13 mouse cellular contexts compared by ENCODE assay signal in the genomic region with DNA sequence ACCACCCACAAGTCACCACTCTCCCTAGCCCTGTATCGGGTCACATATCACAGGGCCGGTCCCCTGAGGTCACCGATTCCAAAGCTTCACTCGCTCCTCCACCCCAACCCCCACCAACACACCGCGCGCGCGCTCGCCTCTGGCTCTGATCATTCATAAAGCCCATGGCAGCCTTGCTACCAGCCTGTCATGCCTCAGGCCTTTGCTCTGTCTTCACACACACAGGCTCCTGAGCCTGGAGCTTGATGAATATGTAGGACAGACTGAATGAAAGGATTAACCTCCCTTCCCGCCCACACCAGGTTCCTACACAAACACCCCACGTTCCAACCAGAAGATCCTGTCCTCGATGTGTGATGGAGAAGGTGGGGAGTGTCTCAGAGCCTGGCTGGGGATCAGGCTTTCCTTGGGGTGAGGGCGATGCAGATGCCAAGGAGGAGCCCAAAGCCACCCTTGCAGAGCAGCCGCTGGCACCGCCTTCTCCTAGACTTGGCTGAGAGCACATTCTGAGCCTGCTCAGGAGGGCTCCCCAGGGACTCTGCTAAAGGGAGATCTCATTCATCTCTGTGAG. TPM values are rescaled to one million over a fixed set of nuclear protein-coding genes. Genes with fewer than 3 reads are reported as not detected.
A peak's percentile ranks its signal among the peaks of the same experiment; 100 is the strongest.
DNase-seq lines count a peak whose midpoint lies in the region; ATAC-seq lines count a peak whose summit lies in the region.
"Had no signal": no experiment of that assay in that cellular context is flagged by ENCODE, and none has a peak within 500 bp of the region (broad histone marks: within the 10 kb centered on the region; RNA-seq: fewer than 3 reads in every experiment).

No protein-coding gene starts in this region.

- H3K27me3 ChIP-seq in forebrain, embryonic 12.5 days, result 0 out of 2 replicates have a peak, but pooled peaks cover 4% of the 10 kb centered on the region
- no peaks in the 10 kb centered on the region; the same call in 1 of the 2 replicates for H3K27me3 ChIP-seq in hindbrain, embryonic 16.5 days (replicated peaks; ENCODE audit: control insufficient read depth, insufficient read depth, low read length)
- peaks cover 14% of the 10 kb centered on the region for H3K27me3 ChIP-seq in liver, embryonic 11.5 days (replicated peaks; ENCODE audit: control insufficient read depth, insufficient read depth, low read length)

- no peaks in the 10 kb centered on the region for H3K9me3 ChIP-seq in forebrain, embryonic 12.5 days
- no peaks in the 10 kb centered on the region for H3K9me3 ChIP-seq in hindbrain, embryonic 16.5 days (ENCODE audit: control insufficient read depth, low read length)
- no peaks in the 10 kb centered on the region for H3K9me3 ChIP-seq in liver, embryonic 11.5 days (ENCODE audit: control insufficient read depth, low read length)

- ATAC-seq in forebrain, embryonic 12.5 days (ENCODE audit: low FRiP score), result no peak
- 0 out of 2 replicates have a peak, but pooled peaks have one; percentile 54 for ATAC-seq in hindbrain, embryonic 16.5 days
- no peak for ATAC-seq in liver, embryonic 11.5 days (replicated peaks; ENCODE audit: low FRiP score)
- no peak for ATAC-seq in erythroblast, adult 5-6 weeks (replicated peaks; ENCODE audit: low FRiP score, poor library complexity, severe bottlenecking)
- ATAC-seq: intestine, postnatal 0 days had no signal

- no peak overlapping the region for H3K4me2 ChIP-seq in forebrain, embryonic 12.5 days
- H3K4me2 ChIP-seq in hindbrain, embryonic 16.5 days (ENCODE audit: low read length), result peak overlapping the region; percentile 12; the same call in 1 of the 2 replicates
- no peak overlapping the region for H3K4me2 ChIP-seq in liver, embryonic 11.5 days
- H3K4me2 ChIP-seq: lung, embryonic 14.5 days had no signal

- H3K9ac ChIP-seq in forebrain, embryonic 12.5 days, result peak overlapping the region; percentile 5; the same call in 1 of the 2 replicates
- H3K9ac ChIP-seq in hindbrain, embryonic 16.5 days (ENCODE audit: low read depth, low read length), result peak overlapping the region; percentile 31; the same call in 1 of the 2 replicates
- H3K9ac ChIP-seq in liver, embryonic 11.5 days (ENCODE audit: low read depth, low read length), result no peak overlapping the region
- H3K9ac ChIP-seq: lung, embryonic 14.5 days had no signal

- no peak overlapping the region for H3K4me3 ChIP-seq in forebrain, embryonic 12.5 days (replicated peaks)
- no peak overlapping the region for H3K4me3 ChIP-seq in hindbrain, embryonic 16.5 days (ENCODE audit: low read length)
- H3K4me3 ChIP-seq in liver, embryonic 11.5 days (ENCODE audit: low read depth, low read length), result no peak overlapping the region
- H3K4me3 ChIP-seq: myocyte had no signal

- peaks cover 32% of the 10 kb centered on the region for H3K4me1 ChIP-seq in forebrain, embryonic 12.5 days
- peaks cover 9% of the 10 kb centered on the region for H3K4me1 ChIP-seq in hindbrain, embryonic 16.5 days (ENCODE audit: control insufficient read depth, insufficient read depth, low read depth, low read length)
- H3K4me1 ChIP-seq in liver, embryonic 11.5 days (replicated peaks; ENCODE audit: control insufficient read depth, insufficient read depth, low read length), result peaks cover 1% of the 10 kb centered on the region; the same call in 1 of the 2 replicates

- WGBS in forebrain, embryonic 12.5 days, result 27% methylated on average over 16 of the region's 16 CpGs
- WGBS in hindbrain, embryonic 16.5 days, result 22% methylated on average over 16 of the region's 16 CpGs
- WGBS in liver, embryonic 11.5 days, result 58% methylated on average over 16 of the region's 16 CpGs

- DNase-seq in adrenal gland, postnatal 10 days, result peak; percentile 39
- no peak for DNase-seq in adrenal gland, postnatal 25 days
- DNase-seq in retina, postnatal 1 day, result peak; percentile 71
- no peak for DNase-seq in kidney, adult 18-20 months
- no peak for DNase-seq in liver, embryonic 11.5 days (ENCODE audit: low spot score)
- DNase-seq: gastrocnemius, postnatal 25 days; lung, embryonic 14.5 days; spleen, adult 18-20 months had no signal

- peaks cover 26% of the 10 kb centered on the region for H3K36me3 ChIP-seq in forebrain, embryonic 12.5 days (replicated peaks)
- no peaks in the 10 kb centered on the region for H3K36me3 ChIP-seq in hindbrain, embryonic 16.5 days (ENCODE audit: control insufficient read depth, insufficient read depth, low read length)
- no peaks in the 10 kb centered on the region for H3K36me3 ChIP-seq in liver, embryonic 11.5 days (ENCODE audit: control insufficient read depth, insufficient read depth, low read length)

- 0 out of 2 replicates have a peak overlapping the region, but pooled peaks have one; percentile 5 for H3K27ac ChIP-seq in forebrain, embryonic 12.5 days
- H3K27ac ChIP-seq in hindbrain, embryonic 16.5 days (ENCODE audit: low read depth, low read length), result 0 out of 2 replicates have a peak overlapping the region, but pooled peaks have one; percentile 29
- no peak overlapping the region for H3K27ac ChIP-seq in liver, embryonic 11.5 days (ENCODE audit: low read depth, low read length)

RNA-seq across cellular contexts. Expression of gene Ptpru, which starts 16.8 kb away (rescaled TPM):
- total RNA-seq in adrenal gland, postnatal 10 days (2021), result 10 to 100 TPM; 27.0 to 33.8 TPM
- total RNA-seq in adrenal gland, postnatal 25 days (2021), result 44.5 and 46.1 TPM in 2 replicates
- 47.1 and 57.7 TPM in 2 replicates for polyA plus RNA-seq in forebrain, embryonic 12.5 days (2016; fragmentation: Nextera tagmentation; extraction: Ambion mirVana)
- 25.0 and 25.2 TPM in 2 replicates for polyA plus RNA-seq in hindbrain, embryonic 16.5 days (2015; fragmentation: Nextera tagmentation; extraction: Ambion mirVana)
- 5.8 and 6.1 TPM in 2 replicates for polyA plus RNA-seq in liver, embryonic 11.5 days (2014; fragmentation: Nextera tagmentation; extraction: Ambion mirVana)
- total RNA-seq in erythroblast, adult 5-6 weeks (2015; ENCODE audit: low replicate concordance), result 0.19 and 5.9 TPM in 2 replicates
- total RNA-seq in erythroblast, adult 5-6 weeks (2017; ENCODE audit: low replicate concordance), result 0.56 and 3.2 TPM in 2 replicates

RNA-seq across cellular contexts. Expression of gene Mecr, which starts 22.0 kb away (rescaled TPM):
- total RNA-seq in adrenal gland, postnatal 10 days (2021), result 100 to 1,000 TPM; 144 to 154 TPM
- 81.7 and 96.8 TPM in 2 replicates for total RNA-seq in adrenal gland, postnatal 25 days (2021)
- polyA plus RNA-seq in forebrain, embryonic 12.5 days (2016; fragmentation: Nextera tagmentation; extraction: Ambion mirVana), result 40.4 and 41.7 TPM in 2 replicates
- 36.3 and 41.1 TPM in 2 replicates for polyA plus RNA-seq in hindbrain, embryonic 16.5 days (2015; fragmentation: Nextera tagmentation; extraction: Ambion mirVana)
- 59.3 and 64.4 TPM in 2 replicates for polyA plus RNA-seq in liver, embryonic 11.5 days (2014; fragmentation: Nextera tagmentation; extraction: Ambion mirVana)
- total RNA-seq in erythroblast, adult 5-6 weeks (2015; ENCODE audit: low replicate concordance), result 6.7 and 11.1 TPM in 2 replicates
- 6.4 and 10.3 TPM in 2 replicates for total RNA-seq in erythroblast, adult 5-6 weeks (2017; ENCODE audit: low replicate concordance)

RNA-seq across cellular contexts. Expression of gene Srsf4, which starts 52.2 kb away (rescaled TPM):
- 10 to 100 TPM; 65.9 to 68.7 TPM for total RNA-seq in adrenal gland, postnatal 10 days (2021)
- 70.9 and 71.7 TPM in 2 replicates for total RNA-seq in adrenal gland, postnatal 25 days (2021)
- polyA plus RNA-seq in forebrain, embryonic 12.5 days (2016; fragmentation: Nextera tagmentation; extraction: Ambion mirVana), result 193 and 199 TPM in 2 replicates
- 86.6 and 94.4 TPM in 2 replicates for polyA plus RNA-seq in hindbrain, embryonic 16.5 days (2015; fragmentation: Nextera tagmentation; extraction: Ambion mirVana)
- polyA plus RNA-seq in liver, embryonic 11.5 days (2014; fragmentation: Nextera tagmentation; extraction: Ambion mirVana), result 113 and 118 TPM in 2 replicates
- total RNA-seq in erythroblast, adult 5-6 weeks (2015; ENCODE audit: low replicate concordance), result 20.9 and 23.6 TPM in 2 replicates
- 45.2 and 61.6 TPM in 2 replicates for total RNA-seq in erythroblast, adult 5-6 weeks (2017; ENCODE audit: low replicate concordance)

Comparison
In these comparisons a context has a peak if more than half of its experiments do, and no peak if none do; other contexts are left out.
1. DNase-seq: peak in adrenal gland, postnatal 10 days (single experiment) and retina, postnatal 1 day (single experiment); none in adrenal gland, postnatal 25 days (single experiment), kidney, adult 18-20 months (single experiment) and liver, embryonic 11.5 days (single experiment).